Mouse (Mus musculus) midbrain, embryonic 11.5 days (tissue): ENCODE results near the gene Traf3ip1. TPM values are rescaled to one million over a fixed set of nuclear protein-coding genes. Genes with fewer than 3 reads are reported as not detected.

ENCODE experiments used
- ATAC-seq: fragments of 200-750 bp; cut with Nextera tagmentation; 2 replicates; pipeline ENCODE4 v1.8.0; 2017; ENCODE audit warnings: moderate TSS enrichment, moderate library complexity; ENCODE audit not compliant: low FRiP score
- DNase-seq: peaks from one replicate; pipeline ENCODE4 v3.0.0; 2015; ENCODE audit warnings: low spot score; ENCODE audit errors: missing footprints
- H3K27ac ChIP-seq: fragments of 300-500 bp; sonication (generic); 2 replicates; pipeline ENCODE4 v1.5.1; 2014; ENCODE audit warnings: low read depth, low read length
- H3K27me3 ChIP-seq: fragments of 300-500 bp; sonication (generic); 2 replicates; pipeline ENCODE4 v1.6.1; 2014; ENCODE audit warnings: mild to moderate bottlenecking, low read length, moderate library complexity, mixed read lengths; ENCODE audit not compliant: control insufficient read depth, insufficient read depth
- H3K36me3 ChIP-seq: fragments of 300-500 bp; sonication (generic); 2 replicates; pipeline ENCODE4 v1.6.1; 2014; ENCODE audit warnings: mild to moderate bottlenecking, low read length, moderate library complexity, mixed read lengths; ENCODE audit not compliant: control insufficient read depth, insufficient read depth
- H3K4me1 ChIP-seq: fragments of 300-500 bp; sonication (generic); 2 replicates; pipeline ENCODE4 v1.6.1; 2014; ENCODE audit warnings: low read length; ENCODE audit not compliant: control insufficient read depth, insufficient read depth
- H3K4me2 ChIP-seq: fragments of 300-500 bp; sonication (generic); 2 replicates; pipeline ENCODE4 v1.6.1; 2014; ENCODE audit warnings: mild to moderate bottlenecking, moderate library complexity
- H3K4me3 ChIP-seq: fragments of 300-500 bp; sonication (generic); 2 replicates; pipeline ENCODE4 v1.5.1; 2014; ENCODE audit warnings: low read depth, low read length
- H3K9ac ChIP-seq: fragments of 300-500 bp; sonication (generic); 2 replicates; pipeline ENCODE4 v1.6.1; 2014; ENCODE audit warnings: low read length
- H3K9me3 ChIP-seq: fragments of 300-500 bp; sonication (generic); 2 replicates; pipeline ENCODE4 v1.6.1; 2016; ENCODE audit warnings: low read length; ENCODE audit not compliant: control insufficient read depth
- WGBS: fragments of 180-500 bp; shearing (Covaris S2); extraction: QIAGEN DNeasy Blood & Tissue Kit; methylation state at CpG from one replicate; pipeline ENCODE4 v1.1.7; 2014; 5-methylcytosine and 5-hydroxymethylcytosine counted together
- polyA plus RNA-seq: library from polyadenylated mRNA; unstranded; fragments of >200 nt; fragmentation: Nextera tagmentation; extraction: Ambion mirVana; gene quantifications from 2 replicates; pipeline ENCODE4 v1.2.1, GENCODE M21; 2014

Traf3ip1 gene
- polyA plus RNA-seq, 1 experiment from 2014 or later: 7.3 TPM

DNA sequence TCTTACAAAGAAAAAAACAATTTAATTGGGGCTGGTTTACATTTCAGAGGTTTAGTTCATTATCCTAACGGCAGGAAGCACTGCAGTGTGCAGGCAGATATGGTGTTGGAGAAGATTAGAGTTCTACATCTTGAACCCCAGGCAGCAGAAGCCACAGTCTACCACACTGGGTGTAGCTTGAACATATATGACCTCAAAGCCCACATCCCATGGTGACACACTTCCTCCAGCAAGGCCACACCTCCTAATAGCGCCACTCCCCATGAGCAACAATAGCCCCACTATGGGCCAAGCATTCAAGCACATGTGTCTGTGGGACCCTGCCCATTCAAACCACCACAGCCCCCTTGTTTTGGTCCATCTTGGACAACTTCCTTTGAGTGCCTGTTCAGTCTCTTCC, 72.8 kb downstream of the Traf3ip1 start:
- no peak overlapping the region for H3K27ac ChIP-seq
- no peak overlapping the region for H3K4me2 ChIP-seq
- no peak for ATAC-seq
- H3K36me3 ChIP-seq: no peaks in the 10 kb centered on the region
- DNase-seq: no peak
- H3K9me3 ChIP-seq: no peaks in the 10 kb centered on the region
- H3K4me3 ChIP-seq: no peak overlapping the region
- no peak overlapping the region for H3K9ac ChIP-seq
- no peaks in the 10 kb centered on the region for H3K4me1 ChIP-seq
- no peaks in the 10 kb centered on the region for H3K27me3 ChIP-seq
- 89% methylated on average over 2 of the region's 2 CpGs for WGBS

DNA sequence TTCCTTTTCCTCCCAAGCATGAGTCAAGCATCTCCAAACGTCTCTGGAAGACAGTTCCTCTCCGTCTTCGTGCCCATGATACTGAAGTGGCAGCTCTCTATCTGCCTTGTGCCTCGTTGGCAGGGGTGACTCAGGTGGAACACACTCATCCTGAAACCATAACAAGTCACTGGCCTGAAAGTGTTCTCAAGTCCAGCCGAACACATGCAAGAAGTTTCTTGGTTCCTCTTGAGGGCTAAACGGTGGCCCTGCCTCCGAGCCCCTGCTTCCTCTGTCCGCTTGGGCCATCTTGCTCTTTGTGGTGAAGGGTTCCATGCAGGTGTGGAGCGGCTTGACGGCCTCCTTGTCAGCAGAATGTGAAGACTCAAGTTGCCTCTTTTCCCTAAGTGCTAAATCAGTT, 78.0 kb downstream of the Traf3ip1 start:
- Histone ChIP-seq H3K9me3 (no peaks in the 10 kb centered on the region), H3K4me2 (no peak overlapping the region), H3K4me3 (no peak overlapping the region), H3K9ac (no peak overlapping the region), H3K27ac (no peak overlapping the region), H3K27me3 (no peaks in the 10 kb centered on the region), H3K4me1 (no peaks in the 10 kb centered on the region), H3K36me3 (no peaks in the 10 kb centered on the region)
- WGBS: 88% methylated on average over 10 of the region's 10 CpGs
- DNase-seq: no peak
- ATAC-seq: no peak

DNA sequence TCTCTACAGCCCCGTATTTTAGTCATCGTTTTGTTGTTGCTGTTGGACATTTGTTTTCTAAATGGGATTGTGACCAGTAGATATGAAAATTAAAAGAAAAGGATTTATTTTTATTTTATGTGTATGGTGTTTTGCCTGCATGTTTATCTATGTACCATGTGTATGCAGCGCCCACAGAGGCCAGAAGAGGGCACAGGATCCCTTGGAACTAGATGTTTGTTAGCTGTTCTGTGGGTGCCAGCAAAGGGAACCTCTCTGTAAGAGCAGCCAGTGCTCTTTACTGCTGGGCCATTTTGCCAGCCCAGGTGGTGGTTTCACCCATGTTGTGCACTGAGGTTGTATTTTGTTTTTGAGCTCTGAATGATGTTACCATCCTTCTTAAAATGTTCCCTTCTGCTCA, 79.8 kb downstream of the Traf3ip1 start:
- WGBS: 61% methylated on average over 3 of the region's 3 CpGs
- Histone ChIP-seq H3K36me3 (no peaks in the 10 kb centered on the region), H3K4me2 (no peak overlapping the region), H3K27me3 (no peaks in the 10 kb centered on the region), H3K9ac (no peak overlapping the region), H3K4me1 (no peaks in the 10 kb centered on the region), H3K27ac (no peak overlapping the region), H3K4me3 (no peak overlapping the region), H3K9me3 (no peaks in the 10 kb centered on the region)
- DNase-seq (no peak), ATAC-seq (no peak)

DNA sequence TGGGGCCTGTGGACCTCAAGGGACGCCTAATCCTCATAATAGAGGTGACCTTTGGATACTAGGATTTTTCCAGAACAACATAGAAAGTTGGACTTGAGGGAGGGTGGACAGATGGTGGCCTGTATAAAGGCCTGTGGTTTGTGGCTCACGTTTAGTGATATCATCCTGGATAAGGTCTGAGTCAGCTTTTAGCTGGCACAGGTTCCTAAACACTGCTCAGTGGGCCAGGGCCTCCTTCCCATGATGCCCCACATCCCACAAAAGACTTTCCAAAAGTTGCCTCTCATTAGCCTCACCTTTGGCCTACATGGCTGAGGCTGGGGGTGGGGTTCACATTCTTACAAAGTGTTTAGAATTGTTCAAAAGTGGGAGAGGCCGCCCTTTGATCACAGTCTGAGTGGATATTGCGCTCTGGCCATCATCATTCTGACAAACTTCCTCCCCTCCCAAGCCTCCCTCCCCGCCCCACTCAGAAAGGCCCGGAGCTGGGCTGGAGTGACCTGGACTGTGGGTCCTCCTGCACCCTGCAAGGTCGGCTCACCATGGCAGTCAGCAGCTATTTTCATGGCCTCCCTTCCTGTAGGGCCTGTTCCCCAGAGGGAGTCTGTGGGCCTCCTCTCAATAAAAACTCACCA, 83.6 kb downstream of the Traf3ip1 start:
- WGBS: 71% methylated on average over 7 of the region's 7 CpGs
- ATAC-seq (no peak), DNase-seq (no peak)
- H3K4me2 ChIP-seq: no peak overlapping the region
- no peaks in the 10 kb centered on the region for H3K27me3 ChIP-seq
- no peak overlapping the region for H3K9ac ChIP-seq
- no peaks in the 10 kb centered on the region for H3K36me3 ChIP-seq
- H3K4me1 ChIP-seq: no peaks in the 10 kb centered on the region
- no peaks in the 10 kb centered on the region for H3K9me3 ChIP-seq
- H3K27ac ChIP-seq: no peak overlapping the region
- no peak overlapping the region for H3K4me3 ChIP-seq

Other genes with a start within 250 kb of the Traf3ip1 start
- gene Ube2f, start 244.3 kb upstream of the Traf3ip1 start, polyA plus RNA-seq: 88.5 and 95.6 TPM in 2 replicates
- 10.1 and 11.0 TPM in 2 replicates for gene Scly, start 196.3 kb upstream of the Traf3ip1 start, polyA plus RNA-seq
- gene Espnl, start 172.6 kb upstream of the Traf3ip1 start, polyA plus RNA-seq: 0.08 and 0.11 TPM in 2 replicates
- 0.10 and 0.26 TPM in 2 replicates for gene Klhl30, start 143.6 kb upstream of the Traf3ip1 start, polyA plus RNA-seq
- gene Erfe, start 128.2 kb upstream of the Traf3ip1 start, polyA plus RNA-seq: 0.52 and 0.73 TPM in 2 replicates
- 163 and 169 TPM in 2 replicates for gene Ilkap, start 95.8 kb upstream of the Traf3ip1 start, polyA plus RNA-seq
- 300 and 322 TPM in 2 replicates for gene Hes6, start 80.6 kb upstream of the Traf3ip1 start, polyA plus RNA-seq
- 1.5 and 1.6 TPM in 2 replicates for gene Per2, start 35.3 kb upstream of the Traf3ip1 start, polyA plus RNA-seq
- 9.4 and 9.8 TPM in 2 replicates for gene Asb1, start 45.9 kb downstream of the Traf3ip1 start, polyA plus RNA-seq